Mouse (Mus musculus): ENCODE data around the gene Gm4070. TPM values are rescaled to one million over a fixed set of nuclear protein-coding genes. Genes with fewer than 3 reads are reported as not detected.
"Not testable (repeated sequence)": the region's sequence is repeated elsewhere in the genome, so short reads cannot be mapped to it uniquely, and the experiment has no call there.

The Gm4070 gene
- polyA plus RNA-seq (2015; fragmentation: Nextera tagmentation; extraction: Ambion mirVana): 0.97 and 1.1 TPM in 2 replicates

DNA sequence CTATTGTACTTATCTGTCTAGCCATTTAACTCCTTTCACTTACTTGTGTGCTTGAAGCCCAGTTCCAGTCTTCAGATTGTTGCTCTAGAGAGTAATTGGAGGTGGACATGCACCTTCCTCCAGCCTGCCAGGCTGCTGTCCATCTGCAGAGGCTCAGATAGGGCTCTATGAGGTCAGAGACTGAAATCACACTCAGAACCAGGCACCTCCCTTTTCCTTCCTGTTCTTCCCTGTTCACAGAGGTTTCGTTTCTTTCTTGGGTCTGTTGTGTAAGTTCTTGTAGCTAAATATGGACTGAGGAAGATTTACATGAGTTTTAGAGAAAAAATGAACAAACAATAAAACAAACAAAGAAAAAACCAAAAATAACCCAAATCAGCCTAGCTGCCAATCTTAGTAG is at the start of gene Gm4070:
Gene Gm4070, minus strand, starts transcription at position 156 of the 400 bp plus-strand sequence.
- not testable (repeated sequence) for H3K9me3 ChIP-seq (replicated peaks; ENCODE audit: control insufficient read depth, low read length); H3K36me3 ChIP-seq (ENCODE audit: control insufficient read depth, insufficient read depth); H3K27me3 ChIP-seq (ENCODE audit: control insufficient read depth, insufficient read depth, low read length); H3K4me2 ChIP-seq (ENCODE audit: low read depth, low read length); H3K4me3 ChIP-seq (ENCODE audit: low read length); H3K4me1 ChIP-seq (ENCODE audit: control insufficient read depth, insufficient read depth, low read length); H3K9ac ChIP-seq (ENCODE audit: low read length); H3K27ac ChIP-seq (ENCODE audit: low read length)
- WGBS: 65% methylated on average over 1 of the region's 1 CpGs
- ATAC-seq (replicated peaks; ENCODE audit: extremely low read depth, insufficient read depth, low FRiP score): peak; percentile 58

DNA sequence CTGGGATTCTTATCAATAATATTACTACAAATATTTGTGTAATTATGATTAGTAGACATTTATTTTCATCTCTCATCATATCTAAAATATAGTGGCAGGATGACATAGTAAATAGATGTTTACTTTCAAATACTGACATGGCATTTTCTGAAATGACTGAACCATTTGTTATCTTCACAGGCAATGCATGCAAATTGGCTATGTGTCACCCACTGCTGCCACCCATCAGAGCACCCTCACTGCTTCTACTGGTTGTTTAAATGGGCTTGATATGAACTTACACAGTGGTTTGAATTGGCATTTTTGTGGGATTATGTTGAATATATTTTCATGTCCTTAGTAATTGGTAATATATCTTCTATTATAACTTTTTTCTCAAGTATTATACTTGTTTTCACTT is 773 bp upstream of the Gm4070 start:
- H3K9ac ChIP-seq (ENCODE audit: low read length); H3K4me1 ChIP-seq (ENCODE audit: control insufficient read depth, insufficient read depth, low read length); H3K9me3 ChIP-seq (replicated peaks; ENCODE audit: control insufficient read depth, low read length); ATAC-seq (replicated peaks; ENCODE audit: extremely low read depth, insufficient read depth, low FRiP score); H3K36me3 ChIP-seq (ENCODE audit: control insufficient read depth, insufficient read depth); H3K27ac ChIP-seq (ENCODE audit: low read length); H3K4me2 ChIP-seq (ENCODE audit: low read depth, low read length); H3K27me3 ChIP-seq (ENCODE audit: control insufficient read depth, insufficient read depth, low read length); H3K4me3 ChIP-seq (ENCODE audit: low read length): not testable (repeated sequence)

DNA sequence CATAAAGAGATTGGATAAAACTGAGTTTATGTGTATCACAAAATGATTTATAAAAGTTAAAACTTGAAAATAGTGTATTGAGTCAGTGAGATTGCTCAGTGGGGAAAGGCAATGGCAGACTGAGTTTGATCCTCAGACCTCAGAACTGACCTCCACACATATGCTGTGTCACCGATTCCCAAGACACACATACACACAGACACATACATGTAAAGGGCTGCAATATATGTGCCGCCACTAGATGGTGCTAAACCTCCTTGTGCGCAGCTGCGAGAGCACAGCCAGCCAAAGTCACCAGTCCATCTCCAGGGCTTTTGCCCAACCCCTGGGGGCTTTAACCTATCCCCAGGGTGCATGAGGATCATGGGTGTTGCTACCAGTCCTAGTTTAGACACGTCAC is 1.4 kb downstream of the Gm4070 start:
- H3K9ac ChIP-seq (ENCODE audit: low read length); H3K27me3 ChIP-seq (ENCODE audit: control insufficient read depth, insufficient read depth, low read length); H3K4me2 ChIP-seq (ENCODE audit: low read depth, low read length); H3K36me3 ChIP-seq (ENCODE audit: control insufficient read depth, insufficient read depth); H3K4me1 ChIP-seq (ENCODE audit: control insufficient read depth, insufficient read depth, low read length); ATAC-seq (replicated peaks; ENCODE audit: extremely low read depth, insufficient read depth, low FRiP score); H3K9me3 ChIP-seq (replicated peaks; ENCODE audit: control insufficient read depth, low read length); H3K27ac ChIP-seq (ENCODE audit: low read length); H3K4me3 ChIP-seq (ENCODE audit: low read length): not testable (repeated sequence)
- WGBS: no CpG with 5 or more reads among the region's 5 CpGs

DNA sequence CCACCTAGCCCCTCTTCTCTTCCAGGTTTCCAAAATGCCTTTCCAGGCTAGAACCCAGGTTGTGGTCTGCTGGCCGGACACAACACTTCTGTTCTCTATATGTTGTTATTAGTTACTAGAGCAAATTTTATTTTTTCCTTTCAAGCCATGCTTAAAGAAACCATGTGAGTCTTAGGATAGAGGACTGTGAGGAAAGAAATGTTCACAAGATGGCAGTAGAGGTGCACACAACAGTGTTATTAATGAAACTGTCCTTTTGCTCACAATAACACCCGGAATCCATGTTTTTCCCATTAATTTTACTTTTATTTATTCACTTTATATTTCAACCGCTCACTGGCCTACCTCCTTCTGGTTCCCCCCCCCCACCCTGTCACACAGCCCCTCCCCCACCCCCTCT is 8.5 kb downstream of the Gm4070 start:
- not testable (repeated sequence) for H3K4me1 ChIP-seq (ENCODE audit: control insufficient read depth, insufficient read depth, low read length); ATAC-seq (replicated peaks; ENCODE audit: extremely low read depth, insufficient read depth, low FRiP score); H3K9me3 ChIP-seq (replicated peaks; ENCODE audit: control insufficient read depth, low read length); H3K9ac ChIP-seq (ENCODE audit: low read length); H3K36me3 ChIP-seq (ENCODE audit: control insufficient read depth, insufficient read depth); H3K4me3 ChIP-seq (ENCODE audit: low read length); H3K4me2 ChIP-seq (ENCODE audit: low read depth, low read length); H3K27ac ChIP-seq (ENCODE audit: low read length); H3K27me3 ChIP-seq (ENCODE audit: control insufficient read depth, insufficient read depth, low read length)
- WGBS: 75% methylated on average over 1 of the region's 3 CpGs

DNA sequence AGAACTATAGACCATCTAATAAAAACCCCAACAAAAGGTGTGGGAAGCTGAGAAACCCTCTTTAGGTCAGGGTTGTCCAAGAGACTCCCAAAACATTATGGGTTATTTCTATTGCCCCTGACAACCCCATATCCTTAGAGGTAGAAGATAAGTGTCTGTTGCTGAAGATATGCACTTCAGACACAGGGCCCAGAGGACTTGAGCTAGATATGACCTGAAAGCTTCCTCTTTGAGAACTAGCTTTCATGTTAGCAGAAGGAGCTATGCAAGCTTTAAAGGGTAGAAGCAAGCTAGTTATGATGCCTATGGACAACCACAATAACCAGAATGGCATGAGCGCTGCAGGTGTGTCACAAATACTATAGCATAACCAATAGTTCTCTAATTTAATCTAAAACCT is 21.6 kb downstream of the Gm4070 start:
- no CpG with 5 or more reads among the region's 1 CpGs for WGBS
- not testable (repeated sequence) for H3K36me3 ChIP-seq (ENCODE audit: control insufficient read depth, insufficient read depth); H3K9me3 ChIP-seq (replicated peaks; ENCODE audit: control insufficient read depth, low read length); H3K4me2 ChIP-seq (ENCODE audit: low read depth, low read length); H3K27me3 ChIP-seq (ENCODE audit: control insufficient read depth, insufficient read depth, low read length); ATAC-seq (replicated peaks; ENCODE audit: extremely low read depth, insufficient read depth, low FRiP score); H3K27ac ChIP-seq (ENCODE audit: low read length); H3K9ac ChIP-seq (ENCODE audit: low read length); H3K4me3 ChIP-seq (ENCODE audit: low read length); H3K4me1 ChIP-seq (ENCODE audit: control insufficient read depth, insufficient read depth, low read length)

DNA sequence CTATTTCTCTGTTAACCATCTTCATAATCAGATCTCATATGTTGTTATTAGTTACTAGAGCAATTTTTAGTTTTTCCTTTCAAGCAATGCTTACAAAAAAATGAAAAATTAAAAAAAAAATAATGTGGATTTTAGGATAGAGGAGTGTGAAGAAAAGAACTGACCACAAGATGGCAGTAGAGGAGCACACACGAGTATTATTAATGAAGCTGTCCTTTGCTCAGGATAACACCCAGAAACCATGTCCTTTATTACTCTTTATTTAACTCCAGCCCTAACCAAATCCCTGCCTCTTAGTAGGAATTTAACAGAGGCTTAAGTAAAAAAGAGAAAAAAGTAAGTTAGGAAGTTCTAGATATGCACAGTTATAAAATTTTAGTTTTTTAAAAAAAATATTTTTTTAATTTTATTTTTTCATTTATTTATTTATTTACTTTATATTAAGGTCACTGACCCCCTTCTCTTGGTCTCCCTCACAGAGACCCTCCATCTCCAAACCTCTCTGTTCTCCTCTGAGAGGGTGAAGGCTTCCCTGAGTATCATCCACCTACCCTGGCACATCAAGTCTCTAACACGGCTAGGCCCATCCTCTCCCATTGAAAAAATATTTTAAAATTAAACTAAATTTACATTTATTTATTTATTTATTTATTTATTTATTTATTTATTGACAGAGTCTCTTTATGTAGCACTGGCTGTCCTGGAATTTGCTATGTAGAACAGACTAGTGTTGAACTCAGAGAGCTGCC is 70.0 kb downstream of the Gm4070 start:
- H3K9me3 ChIP-seq (replicated peaks; ENCODE audit: control insufficient read depth, low read length); H3K4me2 ChIP-seq (ENCODE audit: low read depth, low read length); H3K4me3 ChIP-seq (ENCODE audit: low read length); ATAC-seq (replicated peaks; ENCODE audit: extremely low read depth, insufficient read depth, low FRiP score); H3K36me3 ChIP-seq (ENCODE audit: control insufficient read depth, insufficient read depth); H3K4me1 ChIP-seq (ENCODE audit: control insufficient read depth, insufficient read depth, low read length); H3K27me3 ChIP-seq (ENCODE audit: control insufficient read depth, insufficient read depth, low read length); H3K27ac ChIP-seq (ENCODE audit: low read length); H3K9ac ChIP-seq (ENCODE audit: low read length): not testable (repeated sequence)
- no CpG with 5 or more reads among the region's 2 CpGs for WGBS

DNA sequence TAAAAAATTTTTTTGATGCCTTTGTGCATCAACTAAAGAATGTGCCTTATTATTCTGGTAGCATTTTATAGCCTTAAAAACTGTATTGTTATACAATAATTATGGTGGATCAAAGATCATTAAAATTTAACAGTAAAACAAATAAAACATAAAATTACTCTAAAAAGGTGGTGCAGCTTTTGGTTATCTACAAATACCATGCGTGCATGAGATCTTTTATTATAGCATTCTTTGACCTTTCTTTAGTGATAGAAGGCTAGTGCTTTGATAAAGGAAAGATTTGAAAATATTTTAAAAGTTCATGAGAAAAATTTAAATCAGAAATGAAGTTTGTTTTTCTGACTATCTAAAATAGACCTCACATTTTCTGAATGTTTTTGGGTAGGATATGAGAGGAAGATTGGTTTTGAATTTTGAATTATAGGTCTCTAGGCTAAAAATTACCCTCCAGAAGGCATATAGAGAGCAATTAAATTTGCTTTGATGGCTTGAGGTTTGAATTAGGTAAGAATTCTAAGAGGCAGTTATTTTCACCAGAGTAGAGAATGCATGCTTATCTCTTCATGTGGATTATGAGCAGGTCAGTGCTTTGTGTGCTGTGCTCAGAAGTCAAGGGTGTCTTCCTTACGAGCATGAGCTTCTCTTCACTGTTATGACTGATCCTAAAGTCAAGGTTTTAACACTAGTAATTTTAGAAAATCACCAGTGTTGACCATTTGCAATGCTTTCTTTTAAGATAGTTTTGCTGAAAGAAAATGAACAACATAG is 73.9 kb downstream of the Gm4070 start:
- 67% methylated on average over 1 of the region's 2 CpGs for WGBS
- H3K36me3 ChIP-seq (ENCODE audit: control insufficient read depth, insufficient read depth); ATAC-seq (replicated peaks; ENCODE audit: extremely low read depth, insufficient read depth, low FRiP score): not testable (repeated sequence)

DNA sequence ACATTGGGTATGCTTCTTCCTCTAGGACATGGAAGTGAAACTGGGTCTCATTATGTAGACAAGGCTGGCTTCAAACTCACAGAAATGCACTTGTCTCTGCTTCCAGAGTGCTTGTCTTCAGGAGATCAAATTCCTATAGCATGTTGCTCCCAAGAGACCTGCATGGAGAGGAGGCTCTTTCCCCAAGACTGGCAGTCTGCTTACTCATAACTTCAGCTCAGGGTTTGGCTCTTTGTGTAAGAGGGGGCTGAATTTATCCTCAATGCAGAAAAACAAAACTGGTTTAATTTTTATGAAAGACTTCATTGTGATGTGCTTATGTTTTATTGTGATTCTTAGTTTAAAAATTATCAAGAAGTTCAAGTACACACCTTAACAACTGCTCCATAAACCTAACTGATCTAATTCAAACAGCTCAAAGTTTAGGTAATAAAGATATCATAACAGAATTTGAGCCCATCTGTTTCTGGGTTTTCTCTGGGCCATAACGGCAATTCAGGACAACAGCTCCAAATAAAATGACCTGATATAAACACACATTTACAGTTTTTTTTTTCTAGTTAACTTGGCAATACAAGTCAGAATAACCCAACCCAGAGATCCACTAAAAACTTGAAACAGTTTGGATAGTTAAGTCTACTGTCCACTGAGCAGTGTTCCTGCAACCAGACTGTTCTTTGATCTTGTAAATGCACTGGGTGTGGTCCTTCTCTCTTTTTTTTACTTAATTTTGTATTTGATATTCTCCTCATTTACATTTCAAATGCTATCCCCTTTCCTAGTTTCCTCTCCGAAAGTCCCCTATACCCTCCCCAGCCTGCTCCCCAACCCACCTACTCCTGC is 97.8 kb downstream of the Gm4070 start:
- H3K4me3 ChIP-seq (ENCODE audit: low read length); H3K9ac ChIP-seq (ENCODE audit: low read length); H3K4me2 ChIP-seq (ENCODE audit: low read depth, low read length); H3K27ac ChIP-seq (ENCODE audit: low read length); H3K9me3 ChIP-seq (replicated peaks; ENCODE audit: control insufficient read depth, low read length); H3K27me3 ChIP-seq (ENCODE audit: control insufficient read depth, insufficient read depth, low read length); H3K4me1 ChIP-seq (ENCODE audit: control insufficient read depth, insufficient read depth, low read length); ATAC-seq (replicated peaks; ENCODE audit: extremely low read depth, insufficient read depth, low FRiP score); H3K36me3 ChIP-seq (ENCODE audit: control insufficient read depth, insufficient read depth): not testable (repeated sequence)
- WGBS: no CpG with 5 or more reads among the region's 2 CpGs

More for the DNA sequence above, 73.9 kb downstream of the Gm4070 start:
- not testable (repeated sequence) for H3K4me3 ChIP-seq (ENCODE audit: low read length); H3K4me2 ChIP-seq (ENCODE audit: low read depth, low read length); H3K9ac ChIP-seq (ENCODE audit: low read length); H3K9me3 ChIP-seq (replicated peaks; ENCODE audit: control insufficient read depth, low read length); H3K4me1 ChIP-seq (ENCODE audit: control insufficient read depth, insufficient read depth, low read length); H3K27me3 ChIP-seq (ENCODE audit: control insufficient read depth, insufficient read depth, low read length); H3K27ac ChIP-seq (ENCODE audit: low read length)

All from heart, embryonic 16.5 days (tissue).